Mouse (Mus musculus) central nervous system, embryonic 11.5 days (tissue): Measurements from ENCODE around the gene Serpina1a. TPM values are rescaled to one million over a fixed set of nuclear protein-coding genes. Genes with fewer than 3 reads are reported as not detected.

ENCODE experiments used
- polyA plus RNA-seq: library from polyadenylated mRNA; depleted of rRNA; stranded (reverse); fragments of >200 nt; gene quantifications from 2 replicates; pipeline ENCODE4 v1.2.3, GENCODE M21; 2012; rRNA removed

Gene Serpina1a
- polyA plus RNA-seq: 9.9 and 15.6 TPM in 2 replicates

GRCm38 (mm10) chr12:103863101-103863974 is at the start of gene Serpina1a:
TSS of gene Serpina1a (minus strand) at chr12:103863562.

GRCm38 (mm10) chr12:103904837-103905340 is 41.5 kb upstream of the Serpina1a start, which contains the start of gene Serpina1c:
TSS of gene Serpina1c (minus strand) at chr12:103904887.

GRCm38 (mm10) chr12:103830273-103830672 is 33.1 kb downstream of the Serpina1a start, which contains the start of gene Serpina1b:
TSS of gene Serpina1b (minus strand) at chr12:103830373.

Other genes starting within 250 kb of the Serpina1a start
- 0.93 and 2.9 TPM in 2 replicates for gene Serpina10, start 232.1 kb downstream of the Serpina1a start, polyA plus RNA-seq
- 19.6 and 42.2 TPM in 2 replicates for gene Serpina6, start 206.3 kb downstream of the Serpina1a start, polyA plus RNA-seq
- 0.05 TPM in 1 of 2 replicates, not detected in the other for gene Serpina16, start 187.4 kb downstream of the Serpina1a start, polyA plus RNA-seq
- not detected in 2 replicates for gene Serpina1f, start 168.0 kb downstream of the Serpina1a start, polyA plus RNA-seq
- gene Serpina1d, start 90.0 kb downstream of the Serpina1a start, polyA plus RNA-seq: 1.9 and 3.2 TPM in 2 replicates
- 18.4 and 34.2 TPM in 2 replicates for gene Serpina1b, start 33.2 kb downstream of the Serpina1a start, polyA plus RNA-seq
- gene Serpina1c, start 41.3 kb upstream of the Serpina1a start, polyA plus RNA-seq: 0.89 and 1.6 TPM in 2 replicates
- 2.1 and 2.8 TPM in 2 replicates for gene Serpina1e, start 95.4 kb upstream of the Serpina1a start, polyA plus RNA-seq
- 0.08 and 0.10 TPM in 2 replicates for gene Serpina11, start 126.4 kb upstream of the Serpina1a start, polyA plus RNA-seq
- gene Serpina9, start 150.2 kb upstream of the Serpina1a start, polyA plus RNA-seq: 0.01 TPM in 1 of 2 replicates, not detected in the other
- not detected in 2 replicates for gene Serpina12, start 180.9 kb upstream of the Serpina1a start, polyA plus RNA-seq
- gene Serpina5, start 237.6 kb upstream of the Serpina1a start, polyA plus RNA-seq: not detected in 2 replicates
- not detected in 2 replicates for gene Serpina3a, start 249.2 kb upstream of the Serpina1a start, polyA plus RNA-seq